In genomic region chr8:77154496-77154895, GRCm38 (mm10) we compare ENCODE assay signal across 9 mouse cellular contexts.
DNase-seq lines count a peak whose midpoint lies in the region; TF ChIP-seq lines count a peak whose summit lies in the region.
"Had no signal": no experiment of that assay in that cellular context is flagged by ENCODE, and none has a peak within 500 bp of the region (broad histone marks: within the 10 kb centered on the region; RNA-seq: fewer than 3 reads in every experiment).

No protein-coding gene starts in this region.

- peak; percentile 87 for TF ChIP-seq CTCF in layer of hippocampus, adult 2 months (conservative IDR thresholded peaks at IDR 0.05)

- H3K4me3 ChIP-seq in layer of hippocampus, adult 2 months, result no peak overlapping the region
- H3K4me3 ChIP-seq: stomach, embryonic 15.5 days had no signal

- DNase-seq in adrenal gland, postnatal 10 days, result peak; percentile 13
- no peak for DNase-seq in adrenal gland, postnatal 4 days (ENCODE audit: low spot score in 2 of 2)
- DNase-seq in layer of hippocampus, adult 2 months (ENCODE audit: low spot score in 2 of 2), result no peak
- DNase-seq in layer of hippocampus, adult 9-10 months (ENCODE audit: low spot score), result no peak
- DNase-seq in embryo, embryonic 10.5 days (ENCODE audit: low spot score), result peak; percentile 69
- DNase-seq in mesoderm, embryonic 11.5 days (ENCODE audit: low read depth, low spot score), result peak; percentile 39
- no peak for DNase-seq in layer of hippocampus, adult 18-20 months (ENCODE audit: low spot score in 2 of 2)
- no peak for DNase-seq in layer of hippocampus, adult 11-12 months (ENCODE audit: low spot score)

- H3K27ac ChIP-seq in layer of hippocampus, adult 2 months, result no peak overlapping the region
- H3K27ac ChIP-seq: stomach, embryonic 15.5 days had no signal

Comparison
In these comparisons a context has a peak if more than half of its experiments do, and no peak if none do; other contexts are left out.
1. DNase-seq: peak in adrenal gland, postnatal 10 days (single experiment), embryo, embryonic 10.5 days (single experiment) and mesoderm, embryonic 11.5 days (single experiment); none in adrenal gland, postnatal 4 days (0 of 2), layer of hippocampus, adult 2 months (0 of 2), layer of hippocampus, adult 9-10 months (single experiment), layer of hippocampus, adult 18-20 months (0 of 2) and layer of hippocampus, adult 11-12 months (single experiment).